Mouse (Mus musculus): ENCODE measurements around the gene Btnl6.

DNA sequence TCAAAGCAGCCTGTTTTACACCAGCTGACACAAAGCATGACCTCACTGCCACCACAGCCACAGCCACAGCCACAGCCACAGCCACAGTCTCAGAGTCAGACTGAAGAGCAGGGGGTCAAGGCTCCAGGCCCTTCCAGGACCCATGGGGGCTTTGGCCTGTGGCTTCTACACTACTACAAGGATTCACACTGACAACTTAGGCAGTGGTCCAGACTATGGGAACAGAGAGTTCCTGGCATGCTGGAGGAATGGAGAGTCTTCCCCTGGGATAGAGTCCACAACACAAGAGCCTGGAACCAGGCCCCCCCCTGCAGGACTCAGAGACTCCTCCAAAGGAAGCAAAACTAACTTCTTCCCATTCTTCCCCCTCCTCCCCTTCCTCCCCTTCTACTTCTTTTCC is 9.6 kb downstream of the Btnl6 start:
- TF ChIP-seq POLR2A (IDR thresholded peaks at IDR 0.05; ENCODE audit: control insufficient read depth, extremely low read depth, insufficient read depth, low read length, poor library complexity) (no peak), CTCF (IDR thresholded peaks at IDR 0.05; ENCODE audit: borderline replicate concordance, control insufficient read depth, extremely low read depth, insufficient read depth, low read length, poor library complexity) (no peak)
